ENCODE assay signal across 11 mouse cellular contexts in the genomic region with DNA sequence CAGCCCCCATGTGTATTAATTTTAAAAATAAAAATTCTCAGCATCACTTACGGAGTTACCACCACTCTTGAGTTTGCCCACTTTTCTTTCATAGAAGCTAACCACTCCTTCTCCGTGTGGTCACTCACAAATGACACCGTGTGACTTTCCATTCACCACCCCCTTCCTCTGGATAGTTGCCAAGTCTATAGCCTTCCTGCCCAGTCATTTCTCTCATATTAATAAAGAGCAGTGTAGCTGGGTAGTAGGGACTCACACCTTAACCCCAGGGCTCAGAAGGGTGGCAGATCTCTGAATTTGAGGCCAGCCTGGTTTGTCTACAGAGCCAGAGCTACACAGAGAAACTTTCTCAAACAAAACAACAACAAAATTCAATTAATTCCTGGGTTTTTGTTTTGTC. TPM values are rescaled to one million over a fixed set of nuclear protein-coding genes. Genes with fewer than 3 reads are reported as not detected.
DNase-seq lines count a peak whose midpoint lies in the region; ATAC-seq and TF ChIP-seq lines count a peak whose summit lies in the region.
"Had no signal": no experiment of that assay in that cellular context is flagged by ENCODE, and none has a peak within 500 bp of the region (broad histone marks: within the 10 kb centered on the region; RNA-seq: fewer than 3 reads in every experiment).

No protein-coding gene starts in this region.

- WGBS in hindbrain, embryonic 14.5 days = 63% methylated on average over 3 of the region's 3 CpGs
- WGBS in hindbrain, embryonic 13.5 days = 67% methylated on average over 3 of the region's 3 CpGs
- WGBS in liver, postnatal 0 days (ENCODE audit: insufficient replicate concordance) = 46% methylated on average over 3 of the region's 3 CpGs

- no peak overlapping the region for H3K4me3 ChIP-seq in hindbrain, embryonic 14.5 days (replicated peaks; ENCODE audit: low read length)
- no peak overlapping the region for H3K4me3 ChIP-seq in hindbrain, embryonic 13.5 days
- peak overlapping the region; percentile 13; the same call in 1 of the 2 replicates for H3K4me3 ChIP-seq in E14TG2a.4 (replicated peaks; ENCODE audit: low read length)
- H3K4me3 ChIP-seq in liver, postnatal 0 days (ENCODE audit: low read depth, low read length) = no peak overlapping the region
- no peak overlapping the region for H3K4me3 ChIP-seq in left cerebral cortex, adult 2 months
- H3K4me3 ChIP-seq: neural tube, embryonic 13.5 days had no signal

- H3K27ac ChIP-seq in hindbrain, embryonic 14.5 days = no peak overlapping the region
- no peak overlapping the region for H3K27ac ChIP-seq in hindbrain, embryonic 13.5 days
- no peak overlapping the region for H3K27ac ChIP-seq in liver, postnatal 0 days (ENCODE audit: low read depth)
- H3K27ac ChIP-seq in left cerebral cortex, adult 2 months = no peak overlapping the region; the same call in 1 of the 2 replicates
- H3K27ac ChIP-seq: neural tube, embryonic 13.5 days had no signal

- H3K36me3 ChIP-seq in hindbrain, embryonic 14.5 days (replicated peaks; ENCODE audit: control insufficient read depth, insufficient read depth) = peaks cover 21% of the 10 kb centered on the region
- H3K36me3 ChIP-seq in hindbrain, embryonic 13.5 days = peaks cover 14% of the 10 kb centered on the region
- peaks cover 71% of the 10 kb centered on the region for H3K36me3 ChIP-seq in E14TG2a.4 (ENCODE audit: insufficient read depth, low read length)
- H3K36me3 ChIP-seq in liver, postnatal 0 days (replicated peaks; ENCODE audit: insufficient read depth, low read length) = peaks cover 24% of the 10 kb centered on the region

- no peak for TF ChIP-seq EP300 in liver, postnatal 0 days (IDR thresholded peaks at IDR 0.05; ENCODE audit: low read depth)

- H3K4me2 ChIP-seq in hindbrain, embryonic 14.5 days (replicated peaks) = no peak overlapping the region
- no peak overlapping the region for H3K4me2 ChIP-seq in hindbrain, embryonic 13.5 days
- peak overlapping the region; percentile 0; the same call in 1 of the 2 replicates for H3K4me2 ChIP-seq in liver, postnatal 0 days (ENCODE audit: low read depth, low read length)
- H3K4me2 ChIP-seq: neural tube, embryonic 13.5 days had no signal

- ATAC-seq in hindbrain, embryonic 14.5 days (ENCODE audit: low FRiP score) = no peak
- ATAC-seq in hindbrain, embryonic 13.5 days (ENCODE audit: low FRiP score) = no peak
- ATAC-seq in liver, postnatal 0 days = no peak

- H3K9me3 ChIP-seq in hindbrain, embryonic 14.5 days (ENCODE audit: control insufficient read depth, low read length) = no peaks in the 10 kb centered on the region
- H3K9me3 ChIP-seq in hindbrain, embryonic 13.5 days = no peaks in the 10 kb centered on the region
- H3K9me3 ChIP-seq in E14TG2a.4 (ENCODE audit: low read length) = no peaks in the 10 kb centered on the region
- H3K9me3 ChIP-seq in liver, postnatal 0 days (ENCODE audit: low read length) = no peaks in the 10 kb centered on the region
- H3K9me3 ChIP-seq: neural tube, embryonic 13.5 days had no signal

- intact Hi-C loops in left cerebral cortex, adult 2 months (cut with DNase I) = no loop called here

- peaks cover 23% of the 10 kb centered on the region for H3K4me1 ChIP-seq in hindbrain, embryonic 14.5 days (replicated peaks; ENCODE audit: control insufficient read depth, insufficient read depth, low read length)
- H3K4me1 ChIP-seq in hindbrain, embryonic 13.5 days (replicated peaks) = peaks cover 37% of the 10 kb centered on the region
- H3K4me1 ChIP-seq in E14TG2a.4 (replicated peaks; ENCODE audit: low read depth, low read length) = peaks cover 73% of the 10 kb centered on the region
- peaks cover 36% of the 10 kb centered on the region for H3K4me1 ChIP-seq in liver, postnatal 0 days (ENCODE audit: insufficient read depth)

- no peaks in the 10 kb centered on the region for H3K27me3 ChIP-seq in hindbrain, embryonic 14.5 days (ENCODE audit: control insufficient read depth, insufficient read depth, low read length)
- H3K27me3 ChIP-seq in hindbrain, embryonic 13.5 days = no peaks in the 10 kb centered on the region
- H3K27me3 ChIP-seq in E14TG2a.4 (ENCODE audit: insufficient read depth, low read length) = no peaks in the 10 kb centered on the region
- no peaks in the 10 kb centered on the region for H3K27me3 ChIP-seq in liver, postnatal 0 days (ENCODE audit: insufficient read depth, low read length)
- H3K27me3 ChIP-seq: neural tube, embryonic 13.5 days had no signal

- no peak overlapping the region for H3K9ac ChIP-seq in hindbrain, embryonic 14.5 days
- H3K9ac ChIP-seq in hindbrain, embryonic 13.5 days = no peak overlapping the region
- H3K9ac ChIP-seq in liver, postnatal 0 days (replicated peaks) = no peak overlapping the region
- H3K9ac ChIP-seq: neural tube, embryonic 13.5 days had no signal

- DNase-seq in hindbrain, embryonic 14.5 days (ENCODE audit: low spot score) = peak; percentile 32
- DNase-seq in 3T3-L1 (ENCODE audit: low read depth, low spot score) = peak; percentile 34
- DNase-seq in liver, postnatal 0 days = no peak
- no peak for DNase-seq in frontal cortex, postnatal 14 days (ENCODE audit: low spot score in 2 of 2)
- DNase-seq in left cerebral cortex, adult 2 months (ENCODE audit: extremely low spot score in 1 of 2, low spot score in 2 of 2) = no peak
- DNase-seq: cerebellum, postnatal 36 days; gastrocnemius, postnatal 36 days; right cerebral cortex, postnatal 25 days had no signal

- no peak for TF ChIP-seq CTCF in E14TG2a.4 (conservative IDR thresholded peaks at IDR 0.05; ENCODE audit: low read length)
- TF ChIP-seq CTCF in liver, postnatal 0 days (IDR thresholded peaks at IDR 0.05; ENCODE audit: low read depth) = no peak
- TF ChIP-seq CTCF in left cerebral cortex, adult 2 months (IDR thresholded peaks at IDR 0.05) = no peak

RNA-seq across cellular contexts. Expression of a gene that starts 5.1 kb away (rescaled TPM):
- polyA plus RNA-seq in hindbrain, embryonic 14.5 days (2014; fragmentation: Nextera tagmentation; extraction: Ambion mirVana) = 127 and 139 TPM in 2 replicates
- polyA plus RNA-seq in hindbrain, embryonic 13.5 days (2015; fragmentation: Nextera tagmentation; extraction: Ambion mirVana) = 163 and 166 TPM in 2 replicates
- polyA plus RNA-seq in liver, postnatal 0 days (2015; fragmentation: Nextera tagmentation; extraction: Ambion mirVana) = 47.8 and 62.4 TPM in 2 replicates
- total RNA-seq in left cerebral cortex, adult 2 months (2021) = 100 to 1,000 TPM; 149 to 158 TPM

RNA-seq across cellular contexts. Expression of a gene that starts 34.2 kb away (rescaled TPM):
- polyA plus RNA-seq in hindbrain, embryonic 14.5 days (2014; fragmentation: Nextera tagmentation; extraction: Ambion mirVana) = 1.1 TPM in 2 replicates
- 1.3 and 1.4 TPM in 2 replicates for polyA plus RNA-seq in hindbrain, embryonic 13.5 days (2015; fragmentation: Nextera tagmentation; extraction: Ambion mirVana)
- polyA plus RNA-seq in liver, postnatal 0 days (2015; fragmentation: Nextera tagmentation; extraction: Ambion mirVana) = 2.4 and 2.7 TPM in 2 replicates
- total RNA-seq in left cerebral cortex, adult 2 months (2021) = 1 to 10 TPM in 1 of 2 experiments, under 1 TPM in 1; 0.86 to 1.1 TPM

RNA-seq across cellular contexts. Expression of a gene that starts 49.9 kb away (rescaled TPM):
- polyA plus RNA-seq in hindbrain, embryonic 14.5 days (2014; fragmentation: Nextera tagmentation; extraction: Ambion mirVana) = 13.5 and 19.2 TPM in 2 replicates
- polyA plus RNA-seq in hindbrain, embryonic 13.5 days (2015; fragmentation: Nextera tagmentation; extraction: Ambion mirVana) = 15.0 and 15.5 TPM in 2 replicates
- 17.1 and 17.7 TPM in 2 replicates for polyA plus RNA-seq in liver, postnatal 0 days (2015; fragmentation: Nextera tagmentation; extraction: Ambion mirVana)
- 1 to 10 TPM; 3.1 to 3.8 TPM for total RNA-seq in left cerebral cortex, adult 2 months (2021)

RNA-seq across cellular contexts. Expression of a gene that starts 58.7 kb away (rescaled TPM):
- 84.2 and 90.0 TPM in 2 replicates for polyA plus RNA-seq in hindbrain, embryonic 14.5 days (2014; fragmentation: Nextera tagmentation; extraction: Ambion mirVana)
- 79.5 and 81.8 TPM in 2 replicates for polyA plus RNA-seq in hindbrain, embryonic 13.5 days (2015; fragmentation: Nextera tagmentation; extraction: Ambion mirVana)
- polyA plus RNA-seq in liver, postnatal 0 days (2015; fragmentation: Nextera tagmentation; extraction: Ambion mirVana) = 7.2 and 10.0 TPM in 2 replicates
- 100 to 1,000 TPM; 281 TPM for total RNA-seq in left cerebral cortex, adult 2 months (2021)

Comparison
In these comparisons a context has a peak if more than half of its experiments do, and no peak if none do; other contexts are left out.
1. DNase-seq: peak in hindbrain, embryonic 14.5 days (single experiment) and 3T3-L1 (single experiment); none in liver, postnatal 0 days (single experiment), frontal cortex, postnatal 14 days (0 of 2) and left cerebral cortex, adult 2 months (0 of 2).